ENCODE assay signal across 12 mouse cellular contexts in genomic region chr9:58232374-58232773, GRCm38 (mm10). TPM values are rescaled to one million over a fixed set of nuclear protein-coding genes. Genes with fewer than 3 reads are reported as not detected.
DNase-seq lines count a peak whose midpoint lies in the region; ATAC-seq lines count a peak whose summit lies in the region.
"Had no signal": no experiment of that assay in that cellular context is flagged by ENCODE, and none has a peak within 500 bp of the region (broad histone marks: within the 10 kb centered on the region; RNA-seq: fewer than 3 reads in every experiment).

No protein-coding gene starts in this region.

- 53% methylated on average over 5 of the region's 5 CpGs for WGBS in heart, embryonic 10.5 days
- 54% methylated on average over 5 of the region's 5 CpGs for WGBS in heart, embryonic 11.5 days (ENCODE audit: insufficient replicate concordance)
- WGBS in liver, embryonic 13.5 days (ENCODE audit: insufficient replicate concordance): 36% methylated on average over 5 of the region's 5 CpGs
- 84% methylated on average over 5 of the region's 5 CpGs for WGBS in midbrain, embryonic 16.5 days

- intact Hi-C loops in heart, postnatal 14 days (cut with DNase I): no loop called here
- intact Hi-C loops in left cerebral cortex, postnatal 25 days (cut with DNase I): no loop called here

- H3K27ac ChIP-seq in heart, embryonic 10.5 days: peak overlapping the region; percentile 19; the same call in 1 of the 2 replicates
- peak overlapping the region; percentile 67; the same call in 1 of the 2 replicates for H3K27ac ChIP-seq in heart, embryonic 11.5 days (ENCODE audit: low read depth, low read length)
- H3K27ac ChIP-seq in liver, embryonic 13.5 days: peak overlapping the region; percentile 67
- no peak overlapping the region for H3K27ac ChIP-seq in midbrain, embryonic 16.5 days (ENCODE audit: low read length)

- peaks cover 67% of the 10 kb centered on the region for H3K36me3 ChIP-seq in heart, embryonic 10.5 days
- peaks cover 31% of the 10 kb centered on the region for H3K36me3 ChIP-seq in heart, embryonic 11.5 days (ENCODE audit: control insufficient read depth, insufficient read depth, low read length)
- H3K36me3 ChIP-seq in liver, embryonic 13.5 days: peaks cover 90% of the 10 kb centered on the region
- no peaks in the 10 kb centered on the region; the same call in 1 of the 2 replicates for H3K36me3 ChIP-seq in midbrain, embryonic 16.5 days (ENCODE audit: control insufficient read depth, insufficient read depth, low read length)

- no peaks in the 10 kb centered on the region for H3K27me3 ChIP-seq in heart, embryonic 10.5 days (ENCODE audit: insufficient read depth, poor library complexity, severe bottlenecking)
- H3K27me3 ChIP-seq in heart, embryonic 11.5 days (ENCODE audit: control insufficient read depth, insufficient read depth, low read length): no peaks in the 10 kb centered on the region
- no peaks in the 10 kb centered on the region for H3K27me3 ChIP-seq in liver, embryonic 13.5 days
- no peaks in the 10 kb centered on the region for H3K27me3 ChIP-seq in midbrain, embryonic 16.5 days (ENCODE audit: control insufficient read depth, insufficient read depth, low read depth, low read length)
- H3K27me3 ChIP-seq: CH12.LX had no signal

- no peak overlapping the region for H3K4me3 ChIP-seq in heart, embryonic 10.5 days
- H3K4me3 ChIP-seq in heart, embryonic 11.5 days (ENCODE audit: low read depth, low read length): no peak overlapping the region
- H3K4me3 ChIP-seq in liver, embryonic 13.5 days (replicated peaks): no peak overlapping the region
- no peak overlapping the region for H3K4me3 ChIP-seq in midbrain, embryonic 16.5 days (ENCODE audit: low read depth, low read length)

- DNase-seq in heart, embryonic 10.5 days (ENCODE audit: low spot score): no peak
- DNase-seq in heart, postnatal 14 days: no peak
- peak; percentile 69 for DNase-seq in 416B (ENCODE audit: low read depth)
- no peak for DNase-seq in liver, embryonic 13.5 days
- DNase-seq in left cerebral cortex, postnatal 25 days (ENCODE audit: low spot score in 2 of 2): no peak
- no peak for DNase-seq in thymus, adult 18-20 months
- DNase-seq: midbrain, embryonic 14.5 days; right cerebral cortex, postnatal 25 days had no signal

- H3K4me1 ChIP-seq in heart, embryonic 10.5 days: peaks cover 20% of the 10 kb centered on the region; the same call in 1 of the 2 replicates
- H3K4me1 ChIP-seq in heart, embryonic 11.5 days (ENCODE audit: control insufficient read depth, insufficient read depth, low read length): peaks cover 11% of the 10 kb centered on the region
- H3K4me1 ChIP-seq in liver, embryonic 13.5 days (replicated peaks): peaks cover 20% of the 10 kb centered on the region
- H3K4me1 ChIP-seq in midbrain, embryonic 16.5 days (ENCODE audit: control insufficient read depth, insufficient read depth, low read length): no peaks in the 10 kb centered on the region

- H3K4me2 ChIP-seq in heart, embryonic 11.5 days: no peak overlapping the region
- H3K4me2 ChIP-seq in liver, embryonic 13.5 days: no peak overlapping the region
- no peak overlapping the region for H3K4me2 ChIP-seq in midbrain, embryonic 16.5 days (ENCODE audit: low read length)

- no peak overlapping the region for H3K9ac ChIP-seq in heart, embryonic 11.5 days (ENCODE audit: low read depth, low read length)
- no peak overlapping the region for H3K9ac ChIP-seq in liver, embryonic 13.5 days
- no peak overlapping the region for H3K9ac ChIP-seq in midbrain, embryonic 16.5 days (ENCODE audit: low read depth, low read length)

- ATAC-seq in heart, embryonic 11.5 days (replicated peaks; ENCODE audit: insufficient number of reproducible peaks, low FRiP score, low TSS enrichment): no peak
- ATAC-seq in liver, embryonic 13.5 days (ENCODE audit: low read depth): no peak
- no peak for ATAC-seq in midbrain, embryonic 16.5 days
- ATAC-seq: forebrain, embryonic 16.5 days had no signal

- no peaks in the 10 kb centered on the region for H3K9me3 ChIP-seq in heart, embryonic 10.5 days
- no peaks in the 10 kb centered on the region for H3K9me3 ChIP-seq in heart, embryonic 11.5 days (replicated peaks; ENCODE audit: control insufficient read depth, low read length)
- H3K9me3 ChIP-seq in liver, embryonic 13.5 days (replicated peaks): no peaks in the 10 kb centered on the region
- no peaks in the 10 kb centered on the region for H3K9me3 ChIP-seq in midbrain, embryonic 16.5 days (replicated peaks; ENCODE audit: control insufficient read depth, low read length, poor library complexity, severe bottlenecking)

RNA-seq across cellular contexts. Expression of gene Pml, which starts 17.2 kb away (rescaled TPM):
- polyA plus RNA-seq in heart, embryonic 10.5 days (2016; fragmentation: Nextera tagmentation; extraction: Ambion mirVana): 14.7 and 17.6 TPM in 2 replicates
- total RNA-seq in heart, postnatal 14 days (2021): 10 to 100 TPM; 10.9 to 11.9 TPM
- 13.5 and 15.5 TPM in 2 replicates for polyA plus RNA-seq in heart, embryonic 11.5 days (2014; fragmentation: Nextera tagmentation; extraction: Ambion mirVana)
- 18.9 and 21.1 TPM in 2 replicates for polyA plus RNA-seq in liver, embryonic 13.5 days (2015; fragmentation: Nextera tagmentation; extraction: Ambion mirVana)
- 3.5 and 3.9 TPM in 2 replicates for polyA plus RNA-seq in midbrain, embryonic 16.5 days (2015; fragmentation: Nextera tagmentation; extraction: Ambion mirVana)
- total RNA-seq in left cerebral cortex, postnatal 25 days (2021): 10 to 100 TPM; 13.0 to 18.2 TPM

RNA-seq across cellular contexts. Expression of gene Stoml1, which starts 20.6 kb away (rescaled TPM):
- 24.2 and 27.0 TPM in 2 replicates for polyA plus RNA-seq in heart, embryonic 10.5 days (2016; fragmentation: Nextera tagmentation; extraction: Ambion mirVana)
- 10 to 100 TPM; 12.7 to 12.9 TPM for total RNA-seq in heart, postnatal 14 days (2021)
- polyA plus RNA-seq in heart, embryonic 11.5 days (2014; fragmentation: Nextera tagmentation; extraction: Ambion mirVana): 19.4 and 22.2 TPM in 2 replicates
- polyA plus RNA-seq in liver, embryonic 13.5 days (2015; fragmentation: Nextera tagmentation; extraction: Ambion mirVana): 5.2 and 5.5 TPM in 2 replicates
- 134 and 144 TPM in 2 replicates for polyA plus RNA-seq in midbrain, embryonic 16.5 days (2015; fragmentation: Nextera tagmentation; extraction: Ambion mirVana)
- total RNA-seq in left cerebral cortex, postnatal 25 days (2021): 10 to 100 TPM; 64.3 to 71.4 TPM

RNA-seq across cellular contexts. Expression of gene Islr2, which starts 28.3 kb away (rescaled TPM):
- polyA plus RNA-seq in heart, embryonic 10.5 days (2016; fragmentation: Nextera tagmentation; extraction: Ambion mirVana): not detected in 2 replicates
- 1 to 10 TPM; 3.0 to 3.3 TPM for total RNA-seq in heart, postnatal 14 days (2021)
- 0.19 and 0.27 TPM in 2 replicates for polyA plus RNA-seq in heart, embryonic 11.5 days (2014; fragmentation: Nextera tagmentation; extraction: Ambion mirVana)
- polyA plus RNA-seq in liver, embryonic 13.5 days (2015; fragmentation: Nextera tagmentation; extraction: Ambion mirVana): 0.03 TPM in 1 of 2 replicates, not detected in the other
- 38.0 and 42.3 TPM in 2 replicates for polyA plus RNA-seq in midbrain, embryonic 16.5 days (2015; fragmentation: Nextera tagmentation; extraction: Ambion mirVana)
- total RNA-seq in left cerebral cortex, postnatal 25 days (2021): 10 to 100 TPM; 72.2 to 76.7 TPM
- total RNA-seq: CH12.LX had no signal

RNA-seq across cellular contexts. Expression of gene Islr, which starts 28.3 kb away (rescaled TPM):
- 3.0 and 10.4 TPM in 2 replicates for polyA plus RNA-seq in heart, embryonic 10.5 days (2016; fragmentation: Nextera tagmentation; extraction: Ambion mirVana)
- total RNA-seq in heart, postnatal 14 days (2021): 10 to 100 TPM; 44.0 to 44.6 TPM
- polyA plus RNA-seq in heart, embryonic 11.5 days (2014; fragmentation: Nextera tagmentation; extraction: Ambion mirVana): 5.5 and 6.2 TPM in 2 replicates
- polyA plus RNA-seq in liver, embryonic 13.5 days (2015; fragmentation: Nextera tagmentation; extraction: Ambion mirVana): 3.8 and 4.2 TPM in 2 replicates
- polyA plus RNA-seq in midbrain, embryonic 16.5 days (2015; fragmentation: Nextera tagmentation; extraction: Ambion mirVana): 24.4 and 26.2 TPM in 2 replicates
- 10 to 100 TPM; 14.9 to 15.2 TPM for total RNA-seq in left cerebral cortex, postnatal 25 days (2021)
- total RNA-seq: CH12.LX had no signal

Comparison
In these comparisons a context has a peak if more than half of its experiments do, and no peak if none do; other contexts are left out.
1. RNA of gene Islr2, which starts 28.3 kb away (polyA plus RNA-seq): 38.0 to 42.3 TPM in midbrain, embryonic 16.5 days; 0.19 to 0.27 TPM in heart, embryonic 11.5 days, 0.03 TPM in liver, embryonic 13.5 days and not detected in heart, embryonic 10.5 days; every median in the first group is over 10 times any median in the second.